Comparison of ENCODE assay signal across 15 mouse cellular contexts in the genomic region with DNA sequence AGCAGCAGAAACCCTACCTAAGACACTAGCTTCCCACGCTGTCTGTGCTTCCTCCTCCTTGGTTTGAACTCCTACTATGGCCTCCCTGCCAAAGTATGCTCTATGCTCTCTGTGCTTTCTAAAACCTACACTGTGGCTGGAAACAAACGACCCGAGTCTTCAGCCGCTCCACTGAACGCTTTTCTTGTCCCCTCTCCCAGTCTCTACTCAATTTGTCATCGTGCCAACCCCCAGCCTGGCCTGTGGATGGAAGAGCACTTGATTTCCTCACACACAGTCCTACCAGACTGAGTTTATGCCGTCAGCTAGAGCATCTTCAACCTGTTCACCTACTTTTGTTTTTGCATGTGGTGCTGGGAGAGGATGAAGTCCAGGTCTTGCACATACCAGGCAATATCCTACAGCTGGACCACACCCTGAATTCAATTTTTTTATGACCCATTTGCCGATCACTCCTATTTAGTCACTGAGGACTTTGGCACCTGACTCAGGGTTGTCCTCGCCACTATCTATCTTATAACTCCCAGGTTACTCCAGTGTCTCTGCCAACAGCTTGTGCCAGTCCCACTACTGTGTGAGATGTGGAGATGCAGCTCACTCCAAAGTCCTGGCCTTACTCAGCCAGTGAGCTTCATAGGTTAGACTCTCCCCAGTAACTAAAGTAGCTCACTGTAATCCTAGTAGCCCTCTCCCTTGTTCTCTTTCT. TPM values are rescaled to one million over a fixed set of nuclear protein-coding genes. Genes with fewer than 3 reads are reported as not detected.
DNase-seq lines count a peak whose midpoint lies in the region; ATAC-seq lines count a peak whose summit lies in the region.
"Had no signal": no experiment of that assay in that cellular context is flagged by ENCODE, and none has a peak within 500 bp of the region (broad histone marks: within the 10 kb centered on the region; RNA-seq: fewer than 3 reads in every experiment).

No protein-coding gene starts in this region.

- WGBS in kidney, embryonic 15.5 days, result 69% methylated on average over 9 of the region's 9 CpGs

- H3K4me1 ChIP-seq in kidney, embryonic 15.5 days, result peaks cover 49% of the 10 kb centered on the region

- H3K27ac ChIP-seq in kidney, embryonic 15.5 days, result 0 out of 2 replicates have a peak overlapping the region, but pooled peaks have one; percentile 20
- H3K27ac ChIP-seq: hindbrain, embryonic 13.5 days; midbrain, embryonic 15.5 days had no signal

- no peak for ATAC-seq in kidney, embryonic 15.5 days (replicated peaks; ENCODE audit: low FRiP score)
- ATAC-seq in megakaryocyte-erythroid progenitor cell, adult 5-6 weeks (replicated peaks; ENCODE audit: low FRiP score, low TSS enrichment, poor library complexity, severe bottlenecking), result peak; percentile 11; the same call in 1 of the 2 replicates
- ATAC-seq: forebrain, embryonic 14.5 days; midbrain, embryonic 15.5 days had no signal

- H3K9ac ChIP-seq in kidney, embryonic 15.5 days, result no peak overlapping the region
- H3K9ac ChIP-seq: hindbrain, embryonic 13.5 days; midbrain, embryonic 15.5 days had no signal

- no peaks in the 10 kb centered on the region for H3K36me3 ChIP-seq in kidney, embryonic 15.5 days
- H3K36me3 ChIP-seq: hindbrain, embryonic 13.5 days; midbrain, embryonic 15.5 days had no signal

- DNase-seq in cerebellum, postnatal 14 days, result peak; percentile 43 to 71
- DNase-seq in cerebellum, adult 11 months, result no peak
- DNase-seq in kidney, postnatal 36 days, result no peak
- DNase-seq in lung, postnatal 10 days, result peak; percentile 62
- DNase-seq in lung, postnatal 14 days, result no peak
- DNase-seq in adrenal gland, adult 2 months, result no peak
- DNase-seq: cerebellum, adult 18-20 months; kidney, adult 2 months; thymus, adult 2 months had no signal

- H3K27me3 ChIP-seq in kidney, embryonic 15.5 days, result no peaks in the 10 kb centered on the region
- H3K27me3 ChIP-seq: CH12.LX; hindbrain, embryonic 13.5 days; midbrain, embryonic 15.5 days had no signal

- no peak overlapping the region for H3K4me3 ChIP-seq in kidney, embryonic 15.5 days (replicated peaks)
- H3K4me3 ChIP-seq: hindbrain, embryonic 13.5 days; midbrain, embryonic 15.5 days had no signal

- no peak overlapping the region for H3K4me2 ChIP-seq in kidney, embryonic 15.5 days
- H3K4me2 ChIP-seq: hindbrain, embryonic 13.5 days; midbrain, embryonic 15.5 days had no signal

- H3K9me3 ChIP-seq in kidney, embryonic 15.5 days (replicated peaks), result no peaks in the 10 kb centered on the region
- H3K9me3 ChIP-seq: hindbrain, embryonic 13.5 days; midbrain, embryonic 15.5 days had no signal

RNA-seq across cellular contexts. Expression of gene Vdac2, which starts 0.9 kb away (rescaled TPM):
- polyA plus RNA-seq in kidney, embryonic 15.5 days (2015; fragmentation: Nextera tagmentation; extraction: Ambion mirVana), result 318 and 328 TPM in 2 replicates
- total RNA-seq in megakaryocyte-erythroid progenitor cell, adult 5-6 weeks (2014; fragmentation: Nextera tagmentation), result 321 and 323 TPM in 2 replicates
- total RNA-seq in megakaryocyte-erythroid progenitor cell, adult 5-6 weeks (2017), result 421 and 441 TPM in 2 replicates
- total RNA-seq in adrenal gland, adult 2 months (2021), result 100 to 1,000 TPM; 196 to 221 TPM
- 213 and 280 TPM in 2 replicates for polyA plus RNA-seq in adrenal gland, adult 2 months (2012; rRNA removed)

RNA-seq across cellular contexts. Expression of gene Comtd1, which starts 22.8 kb away (rescaled TPM):
- 26.2 TPM in 2 replicates for polyA plus RNA-seq in kidney, embryonic 15.5 days (2015; fragmentation: Nextera tagmentation; extraction: Ambion mirVana)
- 67.6 and 76.2 TPM in 2 replicates for total RNA-seq in megakaryocyte-erythroid progenitor cell, adult 5-6 weeks (2014; fragmentation: Nextera tagmentation)
- 17.7 and 24.2 TPM in 2 replicates for total RNA-seq in megakaryocyte-erythroid progenitor cell, adult 5-6 weeks (2017)
- 10 to 100 TPM; 59.2 to 77.6 TPM for total RNA-seq in adrenal gland, adult 2 months (2021)
- 81.6 and 83.0 TPM in 2 replicates for polyA plus RNA-seq in adrenal gland, adult 2 months (2012; rRNA removed)

Comparison
In these comparisons a context has a peak if more than half of its experiments do, and no peak if none do; other contexts are left out.
1. DNase-seq: peak in cerebellum, postnatal 14 days (2 of 2) and lung, postnatal 10 days (single experiment); none in cerebellum, adult 11 months (single experiment), kidney, postnatal 36 days (0 of 2), lung, postnatal 14 days (single experiment) and adrenal gland, adult 2 months (single experiment).